Mouse (Mus musculus) limb, embryonic 14.5 days (tissue): ENCODE measurements at regions not wholly inside any gene's neighbourhood (a gene's known extent, or its start where the extent isn't known, plus 50 kb on each side); places are given as distances from the start of the nearest gene placed in this dataset.
A peak's percentile ranks its signal among the peaks of the same experiment; 100 is the strongest.

Source experiments
- ATAC-seq: fragments of 200-750 bp; cut with Nextera tagmentation; 2 replicates; pipeline ENCODE4 v1.8.0; 2017; ENCODE audit warnings: low read depth, moderate number of reproducible peaks, moderate TSS enrichment; ENCODE audit not compliant: low FRiP score
- DNase-seq: peaks from one replicate; pipeline ENCODE4 v3.0.0-alpha.2; 2015; ENCODE audit warnings: low spot score
- H3K27ac ChIP-seq: fragments of 300-500 bp; sonication (generic); replicated peaks from 2 replicates; pipeline ENCODE4 v1.5.1; 2014; ENCODE audit warnings: low read depth, mild to moderate bottlenecking, low read length, moderate library complexity, mixed read lengths
- H3K27me3 ChIP-seq: fragments of 300-500 bp; sonication (generic); 2 replicates; pipeline ENCODE4 v1.6.1; 2014; ENCODE audit warnings: low read length, mixed read lengths; ENCODE audit not compliant: control insufficient read depth, insufficient read depth
- H3K36me3 ChIP-seq: fragments of 300-500 bp; sonication (generic); 2 replicates; pipeline ENCODE4 v1.6.1; 2014; ENCODE audit warnings: mild to moderate bottlenecking, low read length, moderate library complexity, mixed read lengths; ENCODE audit not compliant: control insufficient read depth, insufficient read depth
- H3K4me1 ChIP-seq: fragments of 300-500 bp; sonication (generic); 2 replicates; pipeline ENCODE4 v1.6.1; 2014; ENCODE audit warnings: antibody characterized with exemption, low read length, mixed read lengths; ENCODE audit not compliant: control insufficient read depth, insufficient read depth
- H3K4me2 ChIP-seq: fragments of 300-500 bp; sonication (generic); replicated peaks from 2 replicates; pipeline ENCODE4 v1.6.1; 2014; ENCODE audit warnings: low read depth, mild to moderate bottlenecking, low read length, moderate library complexity; ENCODE audit not compliant: severe bottlenecking
- H3K4me3 ChIP-seq: fragments of 300-500 bp; sonication (generic); replicated peaks from 2 replicates; pipeline ENCODE4 v1.5.1; 2014; ENCODE audit warnings: low read length
- H3K9ac ChIP-seq: fragments of 300-500 bp; sonication (generic); 2 replicates; pipeline ENCODE4 v1.6.1; 2014; ENCODE audit warnings: mild to moderate bottlenecking, low read depth, low read length, moderate library complexity; ENCODE audit not compliant: severe bottlenecking
- H3K9me3 ChIP-seq: fragments of 300-500 bp; sonication (generic); 2 replicates; pipeline ENCODE4 v1.6.1; 2016; ENCODE audit warnings: low read length; ENCODE audit not compliant: control insufficient read depth
- POLR2A ChIP-seq: fragments of 200-500 bp; IDR thresholded peaks from 2 replicates; pipeline ENCODE4 v1.8.0; 2012; ENCODE audit warnings: inconsistent platforms, mild to moderate bottlenecking, moderate library complexity, borderline replicate concordance; ENCODE audit not compliant: insufficient read depth, insufficient read length; ENCODE audit errors: extremely low read depth
- WGBS: fragments of 180-500 bp; shearing (Covaris S2); extraction: QIAGEN DNeasy Blood & Tissue Kit; methylation state at CpG from one replicate; pipeline ENCODE4 v1.1.7; 2014; 5-methylcytosine and 5-hydroxymethylcytosine counted together

DNA sequence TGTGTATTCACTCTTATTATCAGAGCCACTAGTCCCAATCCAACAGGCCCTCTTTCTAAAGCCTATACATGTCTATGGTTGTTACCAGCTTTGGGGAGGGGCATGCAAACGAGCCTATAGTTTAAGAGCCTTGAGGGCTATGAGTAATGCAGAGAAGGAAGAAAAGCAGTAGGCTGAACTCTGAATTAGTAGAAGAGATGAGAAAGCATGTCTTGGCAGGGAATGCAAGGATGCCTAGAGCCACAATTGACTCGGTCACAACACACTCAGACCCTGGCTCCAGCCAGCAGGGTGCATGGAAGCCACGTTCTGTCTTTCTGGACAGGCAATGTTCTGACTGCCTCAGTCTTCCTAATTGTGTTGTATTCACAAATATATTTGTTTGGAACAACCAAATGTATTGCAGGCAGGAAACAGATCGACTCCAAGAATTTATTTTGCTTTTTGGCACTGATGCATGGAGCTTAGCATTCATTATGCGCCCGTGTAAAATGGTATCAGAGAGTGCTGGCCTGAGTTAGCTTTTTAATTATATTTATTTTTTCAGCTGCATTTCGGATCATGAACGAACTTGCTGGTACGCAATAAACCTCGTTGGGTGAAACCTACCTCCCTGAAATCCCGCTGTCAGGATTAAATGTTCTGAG lies 110.2 kb downstream of the Rybp start:
- Histone ChIP-seq H3K4me2 (no peak overlapping the region), H3K9ac (no peak overlapping the region), H3K27me3 (no peaks in the 10 kb centered on the region), H3K27ac (no peak overlapping the region), H3K36me3 (no peaks in the 10 kb centered on the region), H3K4me3 (no peak overlapping the region), H3K9me3 (no peaks in the 10 kb centered on the region), H3K4me1 (0 out of 2 replicates have a peak, but pooled peaks cover 3% of the 10 kb centered on the region)
- ATAC-seq: no peak
- TF ChIP-seq POLR2A: no peak
- no peak for DNase-seq
- WGBS: 71% methylated on average over 11 of the region's 11 CpGs

DNA sequence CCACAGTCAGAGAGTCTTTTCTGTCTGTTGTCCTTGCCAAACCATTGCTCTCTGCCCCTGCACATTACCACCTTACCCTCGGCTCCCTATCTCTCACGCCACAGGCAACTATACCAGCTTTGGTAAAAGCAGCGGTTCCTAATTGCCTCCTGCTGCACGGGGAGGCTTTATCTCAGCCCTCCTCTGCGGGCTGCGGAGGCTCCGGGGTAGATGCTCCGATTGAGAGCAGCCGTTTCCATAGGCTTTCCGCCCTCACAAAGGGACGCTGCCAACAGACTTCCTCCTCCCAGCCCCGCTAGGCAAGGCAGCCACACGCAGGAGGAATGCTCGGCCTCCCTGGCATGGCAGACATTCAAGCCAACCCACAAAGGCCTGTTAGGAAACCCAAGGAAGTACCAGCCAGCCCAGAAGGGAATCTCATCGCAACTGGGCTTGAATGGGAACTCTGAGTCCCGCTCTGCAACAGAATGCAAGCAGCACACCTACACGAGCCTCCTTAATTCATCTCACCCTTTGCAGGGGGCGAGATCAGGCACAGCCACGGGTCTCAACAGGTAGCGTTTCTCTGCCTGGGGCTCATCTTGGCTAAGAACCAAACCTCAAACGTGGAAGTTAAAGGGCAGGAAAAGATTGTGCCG lies 116.5 kb downstream of the Rybp start:
- 4% methylated on average over 22 of the region's 22 CpGs for WGBS
- DNase-seq: peak; percentile 60
- TF ChIP-seq POLR2A: no peak

DNA sequence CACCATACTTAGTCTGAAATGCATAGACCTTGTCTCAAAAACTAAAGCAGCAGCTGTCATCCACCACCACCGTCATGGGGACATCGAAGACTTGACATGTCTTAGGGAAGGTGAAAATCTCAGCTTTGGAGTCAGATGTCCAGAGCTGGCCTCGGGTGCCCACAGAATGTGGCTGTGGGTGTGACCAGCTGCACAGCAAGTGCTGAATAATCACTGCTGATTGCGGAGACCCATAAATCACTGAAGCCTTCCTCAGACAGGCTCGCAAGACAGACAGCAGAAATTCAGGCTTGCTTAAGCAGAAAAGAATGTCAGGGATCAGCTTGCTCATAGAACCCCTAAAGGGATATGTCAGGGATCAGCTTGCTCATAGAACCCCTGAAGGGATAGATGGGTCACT lies 120.0 kb downstream of the Rybp start:
- WGBS: 52% methylated on average over 5 of the region's 5 CpGs
- no peak overlapping the region for H3K27ac ChIP-seq
- TF ChIP-seq POLR2A: no peak

More for the DNA sequence above, 116.5 kb downstream of the Rybp start:
- ATAC-seq: no peak; the same call in 1 of the 2 replicates
- Histone ChIP-seq H3K4me3 (no peak overlapping the region), H3K4me1 (peaks cover 14% of the 10 kb centered on the region), H3K36me3 (no peaks in the 10 kb centered on the region), H3K9me3 (no peaks in the 10 kb centered on the region), H3K27me3 (no peaks in the 10 kb centered on the region), H3K4me2 (peak overlapping the region; percentile 39), H3K27ac (no peak overlapping the region), H3K9ac (0 out of 2 replicates have a peak overlapping the region, but pooled peaks have one; percentile 0)

DNA sequence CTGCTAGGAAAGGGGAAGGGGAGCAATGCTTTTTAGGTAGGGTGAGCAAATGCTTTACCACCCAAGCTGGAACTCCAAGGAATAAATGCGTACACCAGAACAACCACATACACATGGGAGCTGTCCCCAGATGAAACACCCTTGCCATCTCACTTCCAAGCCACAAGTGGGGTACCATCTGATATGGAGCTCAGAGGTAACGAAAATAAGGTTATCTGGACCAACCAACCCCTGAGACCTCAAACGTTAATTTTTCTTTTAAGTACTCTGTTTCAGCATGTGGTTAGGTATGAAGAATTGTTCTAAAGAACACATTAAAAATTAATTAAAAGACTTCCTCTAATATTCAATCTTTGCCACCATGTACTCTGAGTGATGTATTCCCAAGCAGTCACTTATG lies 121.5 kb downstream of the Rybp start:
- Histone ChIP-seq H3K4me2 (no peak overlapping the region), H3K27ac (no peak overlapping the region), H3K4me1 (peaks cover 22% of the 10 kb centered on the region), H3K4me3 (no peak overlapping the region), H3K27me3 (no peaks in the 10 kb centered on the region), H3K9me3 (no peaks in the 10 kb centered on the region), H3K36me3 (no peaks in the 10 kb centered on the region), H3K9ac (no peak overlapping the region)
- ATAC-seq (no peak), DNase-seq (no peak)
- WGBS: 84% methylated on average over 3 of the region's 3 CpGs
- no peak for TF ChIP-seq POLR2A

More for the DNA sequence above, 120.0 kb downstream of the Rybp start:
- Histone ChIP-seq H3K27me3 (no peaks in the 10 kb centered on the region), H3K36me3 (no peaks in the 10 kb centered on the region), H3K9ac (no peak overlapping the region), H3K9me3 (no peaks in the 10 kb centered on the region), H3K4me3 (no peak overlapping the region), H3K4me1 (peaks cover 28% of the 10 kb centered on the region), H3K4me2 (no peak overlapping the region)
- DNase-seq (no peak), ATAC-seq (no peak)

DNA sequence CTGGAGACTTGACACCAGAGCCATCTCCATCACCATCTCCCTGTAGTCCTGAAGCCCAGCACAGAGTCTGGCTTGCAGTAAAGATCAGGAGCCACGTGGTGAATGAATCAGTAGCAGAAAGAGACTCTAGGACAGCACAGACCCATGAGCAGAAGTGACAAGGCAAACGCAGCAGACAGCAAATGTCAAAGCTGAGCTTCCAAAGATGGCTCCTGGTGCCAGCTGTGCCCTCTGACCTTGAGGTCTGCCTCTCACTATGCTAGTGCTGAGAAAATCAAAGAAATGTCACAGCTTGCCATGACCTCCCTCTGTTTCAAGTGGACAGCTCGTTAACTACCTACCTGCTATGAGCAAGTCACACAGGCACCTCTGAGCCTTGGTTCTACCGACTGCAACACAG lies 123.1 kb downstream of the Rybp start:
- no peaks in the 10 kb centered on the region for H3K27me3 ChIP-seq
- 25% methylated on average over 4 of the region's 4 CpGs for WGBS

DNA sequence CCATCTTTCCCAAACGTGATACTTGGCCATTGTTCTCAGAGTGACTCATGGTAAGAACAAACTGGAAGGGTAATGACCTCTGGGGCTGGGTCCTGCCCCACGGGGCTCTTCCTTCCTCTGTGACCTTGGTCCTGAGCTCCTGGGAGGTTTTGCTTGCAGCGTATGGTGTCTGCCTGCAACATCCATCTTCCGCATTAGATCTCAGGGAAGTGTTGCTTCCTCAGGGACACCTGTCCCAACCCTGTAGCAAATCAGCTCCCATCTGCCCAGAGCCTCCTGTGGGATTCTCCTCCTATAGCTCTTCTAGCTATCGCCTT lies 123.5 kb downstream of the Rybp start:
- Histone ChIP-seq H3K9ac (no peak overlapping the region), H3K27me3 (no peaks in the 10 kb centered on the region), H3K36me3 (no peaks in the 10 kb centered on the region), H3K4me2 (no peak overlapping the region), H3K4me3 (no peak overlapping the region), H3K27ac (no peak overlapping the region), H3K9me3 (no peaks in the 10 kb centered on the region), H3K4me1 (peaks cover 25% of the 10 kb centered on the region)
- TF ChIP-seq POLR2A: no peak
- ATAC-seq (no peak), DNase-seq (no peak)
- WGBS: 42% methylated on average over 5 of the region's 5 CpGs

More for the DNA sequence above, 123.1 kb downstream of the Rybp start:
- no peaks in the 10 kb centered on the region for H3K36me3 ChIP-seq
- H3K27ac ChIP-seq: no peak overlapping the region
- DNase-seq (no peak), ATAC-seq (no peak)
- H3K9ac ChIP-seq: no peak overlapping the region
- H3K4me2 ChIP-seq: no peak overlapping the region
- H3K4me3 ChIP-seq: no peak overlapping the region
- TF ChIP-seq POLR2A: no peak
- peaks cover 21% of the 10 kb centered on the region for H3K4me1 ChIP-seq
- no peaks in the 10 kb centered on the region for H3K9me3 ChIP-seq
